Mouse (Mus musculus): Measurements from ENCODE around the gene Ccdc13. TPM values are rescaled to one million over a fixed set of nuclear protein-coding genes. Genes with fewer than 3 reads are reported as not detected.

The Ccdc13 gene
- polyA plus RNA-seq, 1 experiment from 2014 or later, result not detected

- H3K27ac ChIP-seq (ENCODE audit: low read depth), result no peak overlapping the region
- no peak for DNase-seq
- no peaks in the 10 kb centered on the region for H3K9me3 ChIP-seq (ENCODE audit: low read length)
- ATAC-seq, result no peak
- TF ChIP-seq CTCF (IDR thresholded peaks at IDR 0.05; ENCODE audit: low read depth) (no peak), EP300 (IDR thresholded peaks at IDR 0.05; ENCODE audit: low read depth) (no peak)
- no peaks in the 10 kb centered on the region for H3K4me1 ChIP-seq (ENCODE audit: insufficient read depth)
- H3K9ac ChIP-seq (replicated peaks), result no peak overlapping the region
- no peak overlapping the region for H3K4me3 ChIP-seq (ENCODE audit: low read depth, low read length)
- WGBS (ENCODE audit: insufficient replicate concordance), result 70% methylated on average over 10 of the region's 10 CpGs
- peaks cover 29% of the 10 kb centered on the region for H3K27me3 ChIP-seq (ENCODE audit: insufficient read depth, low read length)
- H3K36me3 ChIP-seq (replicated peaks; ENCODE audit: insufficient read depth, low read length), result no peaks in the 10 kb centered on the region
- no peak overlapping the region for H3K4me2 ChIP-seq (ENCODE audit: low read depth, low read length)
These were observed 63.3 kb downstream of the Ccdc13 start for GRCm38 (mm10) chr9:121775951-121776350.

DNA sequence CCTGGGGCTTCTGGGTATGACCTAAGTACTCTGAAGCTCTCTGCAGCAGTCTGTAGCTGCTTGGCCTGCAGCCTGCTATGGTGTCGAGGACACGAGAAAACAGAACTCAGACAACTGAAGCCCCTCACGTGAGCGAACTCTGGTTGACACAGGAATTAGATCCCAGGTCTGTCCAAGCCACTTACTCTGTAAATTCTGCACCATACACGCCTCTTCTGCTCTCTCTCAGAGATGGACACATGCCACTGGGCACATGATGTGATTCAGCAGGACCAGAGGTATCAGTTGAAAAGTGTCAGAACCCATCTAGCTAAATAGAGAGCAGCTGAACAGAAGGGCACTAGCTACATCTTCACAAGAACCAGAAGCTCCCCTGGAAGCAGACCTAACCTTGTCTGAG lies 66.8 kb downstream of the Ccdc13 start:
- H3K27me3 ChIP-seq (ENCODE audit: insufficient read depth, low read length), result peaks cover 13% of the 10 kb centered on the region; the same call in 1 of the 2 replicates
- H3K4me3 ChIP-seq (ENCODE audit: low read depth, low read length), result no peak overlapping the region
- no peaks in the 10 kb centered on the region for H3K4me1 ChIP-seq (ENCODE audit: insufficient read depth)
- DNase-seq (no peak), ATAC-seq (no peak)
- no peaks in the 10 kb centered on the region for H3K9me3 ChIP-seq (ENCODE audit: low read length)
- H3K4me2 ChIP-seq (ENCODE audit: low read depth, low read length), result no peak overlapping the region
- no peak overlapping the region for H3K27ac ChIP-seq (ENCODE audit: low read depth)
- WGBS (ENCODE audit: insufficient replicate concordance), result 59% methylated on average over 5 of the region's 5 CpGs
- no peak overlapping the region for H3K9ac ChIP-seq (replicated peaks)
- H3K36me3 ChIP-seq (replicated peaks; ENCODE audit: insufficient read depth, low read length), result no peaks in the 10 kb centered on the region
- TF ChIP-seq CTCF (IDR thresholded peaks at IDR 0.05; ENCODE audit: low read depth), result no peak
- no peak for TF ChIP-seq EP300 (IDR thresholded peaks at IDR 0.05; ENCODE audit: low read depth)

GRCm38 (mm10) chr9:121765166-121765855 lies 74.0 kb downstream of the Ccdc13 start:
- Histone ChIP-seq H3K9ac (replicated peaks) (no peak overlapping the region), H3K9me3 (ENCODE audit: low read length) (no peaks in the 10 kb centered on the region), H3K36me3 (replicated peaks; ENCODE audit: insufficient read depth, low read length) (no peaks in the 10 kb centered on the region), H3K27me3 (ENCODE audit: insufficient read depth, low read length) (peaks cover 7% of the 10 kb centered on the region), H3K4me2 (ENCODE audit: low read depth, low read length) (no peak overlapping the region), H3K4me3 (ENCODE audit: low read depth, low read length) (no peak overlapping the region), H3K27ac (ENCODE audit: low read depth) (no peak overlapping the region), H3K4me1 (ENCODE audit: insufficient read depth) (no peaks in the 10 kb centered on the region)
- WGBS (ENCODE audit: insufficient replicate concordance), result 82% methylated on average over 16 of the region's 16 CpGs
- ATAC-seq (no peak), DNase-seq (no peak)
- TF ChIP-seq CTCF (IDR thresholded peaks at IDR 0.05; ENCODE audit: low read depth) (no peak), EP300 (IDR thresholded peaks at IDR 0.05; ENCODE audit: low read depth) (no peak)

DNA sequence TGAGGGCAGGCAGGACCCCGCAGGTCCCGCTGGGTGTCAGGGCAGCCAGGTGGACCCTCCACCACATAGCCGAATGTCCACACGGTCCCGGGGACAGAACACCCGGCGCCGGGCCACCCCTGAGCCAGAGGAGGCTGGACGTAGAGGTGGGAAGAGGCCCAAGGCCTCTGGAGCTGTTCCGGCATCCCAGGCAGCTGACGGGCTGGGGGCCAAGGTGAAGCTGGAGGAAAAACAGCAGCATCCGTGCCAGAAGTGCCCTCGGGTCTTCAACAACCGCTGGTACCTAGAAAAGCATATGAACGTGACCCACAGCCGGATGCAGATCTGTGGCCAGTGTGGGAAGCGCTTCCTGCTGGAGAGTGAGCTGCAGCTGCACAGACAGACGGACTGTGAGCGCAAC lies 75.5 kb downstream of the Ccdc13 start:
- Histone ChIP-seq H3K36me3 (replicated peaks; ENCODE audit: insufficient read depth, low read length) (no peaks in the 10 kb centered on the region), H3K9me3 (ENCODE audit: low read length) (no peaks in the 10 kb centered on the region), H3K27ac (ENCODE audit: low read depth) (no peak overlapping the region), H3K9ac (replicated peaks) (no peak overlapping the region), H3K27me3 (ENCODE audit: insufficient read depth, low read length) (peaks cover 20% of the 10 kb centered on the region), H3K4me2 (ENCODE audit: low read depth, low read length) (no peak overlapping the region), H3K4me1 (ENCODE audit: insufficient read depth) (peaks cover 9% of the 10 kb centered on the region), H3K4me3 (ENCODE audit: low read depth, low read length) (no peak overlapping the region)
- TF ChIP-seq EP300 (IDR thresholded peaks at IDR 0.05; ENCODE audit: low read depth) (no peak), CTCF (IDR thresholded peaks at IDR 0.05; ENCODE audit: low read depth) (no peak)
- 83% methylated on average over 19 of the region's 19 CpGs for WGBS (ENCODE audit: insufficient replicate concordance)
- no peak for ATAC-seq
- DNase-seq, result no peak

- Histone ChIP-seq H3K4me2 (ENCODE audit: low read depth, low read length) (no peak overlapping the region), H3K9me3 (ENCODE audit: low read length) (no peaks in the 10 kb centered on the region), H3K27ac (ENCODE audit: low read depth) (no peak overlapping the region), H3K9ac (replicated peaks) (no peak overlapping the region), H3K4me3 (ENCODE audit: low read depth, low read length) (no peak overlapping the region), H3K27me3 (ENCODE audit: insufficient read depth, low read length) (peaks cover 22% of the 10 kb centered on the region), H3K36me3 (replicated peaks; ENCODE audit: insufficient read depth, low read length) (no peaks in the 10 kb centered on the region), H3K4me1 (ENCODE audit: insufficient read depth) (peaks cover 13% of the 10 kb centered on the region)
- ATAC-seq (no peak), DNase-seq (no peak)
- WGBS (ENCODE audit: insufficient replicate concordance), result 84% methylated on average over 25 of the region's 25 CpGs
- no peak for TF ChIP-seq CTCF (IDR thresholded peaks at IDR 0.05; ENCODE audit: low read depth)
- no peak for TF ChIP-seq EP300 (IDR thresholded peaks at IDR 0.05; ENCODE audit: low read depth)
These were observed 76.5 kb downstream of the Ccdc13 start for GRCm38 (mm10) chr9:121762761-121763160.

DNA sequence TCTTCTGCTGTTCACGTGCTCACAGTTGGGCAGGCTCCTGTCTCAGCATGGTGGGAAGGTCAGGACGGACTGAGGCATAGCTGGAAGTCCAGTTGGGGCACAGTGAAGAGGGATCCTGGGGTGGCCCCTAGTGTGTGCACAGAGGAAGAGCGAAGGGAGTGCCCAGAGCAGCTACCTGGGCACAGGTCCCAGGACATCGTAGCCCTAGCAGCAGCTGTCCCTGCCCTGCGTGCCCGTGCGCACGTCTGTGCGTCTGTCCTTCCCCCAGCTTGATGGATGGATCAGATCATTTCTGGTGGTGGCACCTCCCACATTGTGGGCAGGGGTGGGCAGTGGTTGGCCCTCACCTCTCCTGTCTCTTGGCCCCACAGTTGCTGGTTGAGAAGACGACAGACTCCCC lies 77.0 kb downstream of the Ccdc13 start:
- Histone ChIP-seq H3K36me3 (replicated peaks; ENCODE audit: insufficient read depth, low read length) (no peaks in the 10 kb centered on the region), H3K4me2 (ENCODE audit: low read depth, low read length) (no peak overlapping the region), H3K27ac (ENCODE audit: low read depth) (no peak overlapping the region), H3K4me3 (ENCODE audit: low read depth, low read length) (no peak overlapping the region), H3K9ac (replicated peaks) (no peak overlapping the region), H3K27me3 (ENCODE audit: insufficient read depth, low read length) (peaks cover 22% of the 10 kb centered on the region), H3K4me1 (ENCODE audit: insufficient read depth) (peaks cover 13% of the 10 kb centered on the region), H3K9me3 (ENCODE audit: low read length) (no peaks in the 10 kb centered on the region)
- ATAC-seq, result no peak
- WGBS (ENCODE audit: insufficient replicate concordance), result 89% methylated on average over 10 of the region's 10 CpGs
- no peak for DNase-seq
- TF ChIP-seq EP300 (IDR thresholded peaks at IDR 0.05; ENCODE audit: low read depth) (no peak), CTCF (IDR thresholded peaks at IDR 0.05; ENCODE audit: low read depth) (no peak)
